Mouse (Mus musculus): ENCODE data around the gene Gm42417. TPM values are rescaled to one million over a fixed set of nuclear protein-coding genes. Genes with fewer than 3 reads are reported as not detected.

Gene Gm42417
- polyA plus RNA-seq, 2 experiments from 2014 or later = 0.73 TPM; not detected in 1

DNA sequence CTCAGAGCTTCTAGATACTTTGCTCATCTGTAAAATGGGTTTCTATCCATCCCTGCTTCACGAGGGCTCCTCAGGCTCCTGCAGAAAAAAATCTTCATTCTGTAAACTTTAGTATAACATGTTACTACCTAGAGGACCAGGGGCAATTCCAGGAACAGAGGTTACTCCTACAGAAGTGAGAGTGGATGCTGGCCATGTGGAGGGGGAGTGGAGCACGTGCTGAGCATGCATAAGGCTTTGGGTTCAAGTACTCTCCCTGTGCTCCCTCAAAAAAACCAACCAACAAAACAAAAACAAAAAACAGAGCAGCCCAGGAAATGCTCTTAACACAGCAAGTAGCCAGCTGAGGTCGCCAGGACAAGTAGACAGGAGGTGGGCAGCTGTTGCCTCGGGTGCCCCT is 24.4 kb upstream of the Gm42417 start:
- no peak for ATAC-seq

DNA sequence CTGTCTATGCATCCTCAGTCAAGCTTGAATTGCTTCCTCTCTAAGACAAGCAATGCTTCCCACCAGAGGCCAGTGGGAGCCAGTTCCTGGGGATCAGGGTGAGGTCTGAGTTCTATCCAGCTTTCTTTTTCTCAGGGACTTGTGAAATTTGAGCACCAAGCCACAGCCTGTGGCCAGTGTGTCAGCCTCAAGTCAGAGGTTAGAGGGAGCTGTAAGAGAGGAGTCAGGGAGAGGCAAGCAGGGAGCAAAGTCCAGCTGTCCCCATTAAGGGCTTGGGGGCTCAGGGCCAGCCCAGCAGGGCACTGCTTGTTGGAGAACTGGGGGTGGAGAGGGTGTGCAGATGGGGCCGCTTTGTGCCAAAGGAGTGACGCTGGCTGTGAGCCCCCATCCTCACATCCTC is 24.0 kb upstream of the Gm42417 start:
- ATAC-seq = no peak

DNA sequence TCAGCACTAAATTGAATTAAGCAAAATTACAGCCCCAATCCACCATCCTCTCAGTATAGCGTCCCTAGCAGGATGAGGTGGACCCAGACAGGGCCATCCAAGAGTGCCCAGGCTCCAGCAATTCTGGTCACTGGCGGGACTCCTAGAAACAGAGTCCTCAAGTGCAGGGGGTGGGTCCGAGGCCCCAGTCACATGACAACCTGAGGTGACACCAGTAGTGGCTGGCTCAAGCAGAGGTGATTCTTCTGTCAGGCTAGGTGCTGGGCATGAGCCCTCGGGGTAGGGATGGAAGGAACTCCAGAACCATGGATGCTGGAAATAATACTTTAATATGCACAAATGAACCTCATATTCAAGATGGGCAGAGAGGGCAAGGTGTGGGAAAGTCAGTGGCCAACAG is 23.2 kb upstream of the Gm42417 start:
- no peak for ATAC-seq

DNA sequence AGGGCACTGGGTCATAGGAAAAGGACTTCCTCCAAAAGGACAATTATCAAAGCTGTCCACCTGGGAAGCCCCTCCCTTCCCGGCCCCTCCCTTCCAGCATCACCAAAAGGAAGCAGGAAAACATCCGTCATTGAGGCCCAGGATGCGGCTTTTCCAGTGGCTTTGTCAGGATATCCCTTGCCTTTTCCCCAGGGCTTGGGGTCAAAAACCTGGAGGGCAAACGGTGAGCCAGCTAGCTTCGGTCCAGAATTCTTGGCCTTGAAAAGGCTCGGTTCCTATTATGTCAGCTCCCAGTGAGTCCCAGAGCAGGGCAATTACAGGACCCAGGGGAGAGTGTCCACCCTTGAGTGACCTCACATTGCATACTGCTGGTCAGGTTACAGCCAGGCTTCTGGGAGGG is 21.7 kb upstream of the Gm42417 start:
- no peak for ATAC-seq

DNA sequence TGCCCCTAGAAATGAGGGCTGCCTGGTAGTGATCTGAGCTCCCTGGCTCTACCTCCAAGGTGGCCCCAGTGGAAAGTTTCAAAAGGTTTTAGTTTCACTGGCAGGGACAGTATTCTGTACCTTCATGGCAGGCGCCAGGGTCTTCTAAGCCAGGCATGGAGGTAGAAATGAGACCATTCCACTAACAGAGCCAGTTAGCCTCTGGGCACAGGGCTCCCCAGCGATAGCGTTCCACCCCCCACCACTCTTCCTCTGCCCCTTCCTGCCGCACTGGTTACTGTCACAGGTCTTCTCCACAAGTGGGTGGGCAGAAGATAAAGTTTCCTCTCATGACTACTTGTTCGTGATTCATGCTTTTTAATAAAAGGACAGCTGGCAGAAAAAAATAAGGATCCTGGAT is 20.7 kb upstream of the Gm42417 start:
- no peak for ATAC-seq

DNA sequence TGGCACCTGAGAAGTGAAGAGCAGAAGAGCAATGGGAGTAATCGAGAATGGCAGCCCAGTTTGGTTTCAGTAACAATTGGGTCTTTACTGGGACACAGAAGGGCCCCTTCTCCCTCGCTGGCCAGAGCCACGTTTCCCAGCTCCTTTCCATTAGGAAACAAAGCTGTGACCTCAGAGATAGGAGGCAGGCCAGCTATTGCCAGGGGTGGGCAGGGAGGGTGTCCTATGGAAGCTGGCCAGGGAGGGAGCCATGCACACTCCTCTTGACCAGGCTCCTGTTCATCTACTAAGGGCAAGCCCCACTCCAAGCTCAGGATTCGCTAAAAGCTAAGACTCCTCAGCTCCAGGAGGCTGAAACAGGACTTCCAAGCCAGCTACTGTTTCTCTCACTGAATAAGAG is 20.0 kb upstream of the Gm42417 start:
- no peak for ATAC-seq

DNA sequence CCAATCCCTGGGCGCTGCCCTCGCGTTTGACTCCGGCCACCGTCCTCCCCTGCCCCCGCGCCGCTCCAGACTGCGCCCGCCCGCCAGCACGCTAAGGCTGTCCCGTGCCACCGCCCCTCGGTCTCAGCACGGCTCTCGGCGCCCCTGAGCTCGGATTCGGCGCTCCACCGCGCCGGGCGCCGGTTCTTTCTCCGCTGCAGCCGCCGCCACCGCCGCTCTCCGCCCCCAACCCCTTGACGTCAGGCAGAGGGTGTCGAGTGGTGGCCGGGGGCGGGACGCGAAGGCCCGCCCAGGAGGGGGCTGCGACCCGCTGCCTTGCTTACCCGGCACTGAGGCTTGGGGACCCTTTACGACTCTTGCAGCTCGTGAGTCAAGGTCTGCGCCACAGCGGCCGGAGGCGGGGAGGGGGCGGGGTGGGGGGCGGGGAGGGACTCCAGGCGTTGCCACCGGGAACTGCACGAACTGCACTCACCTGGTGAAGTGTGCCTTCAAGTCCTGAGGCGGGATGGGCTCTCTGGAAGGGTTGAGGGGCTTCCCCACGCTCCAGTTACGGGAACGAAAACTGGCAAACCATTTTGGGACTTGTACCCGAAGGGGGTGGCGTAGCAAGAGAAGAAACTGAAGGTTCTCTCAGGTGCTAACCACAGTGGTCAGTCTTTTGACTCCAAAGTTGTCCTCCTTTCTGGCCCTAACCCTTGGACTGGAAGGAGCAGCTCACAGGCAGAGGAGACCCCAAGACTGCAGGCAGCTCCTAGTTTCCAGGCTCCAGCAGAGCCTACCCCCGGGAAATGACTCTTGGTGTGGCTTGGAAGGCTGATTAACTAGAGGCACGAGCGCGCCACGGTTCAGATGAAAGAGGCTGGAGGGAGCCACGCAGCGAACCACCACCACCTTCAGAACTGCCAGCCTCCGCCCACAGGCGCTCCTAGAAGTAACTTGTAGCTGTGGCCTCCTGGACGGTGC is 19.1 kb upstream of the Gm42417 start, which contains the start of gene Sema4c:
TSS of gene Sema4c (minus strand) at position 319 of the 963 bp plus-strand sequence.
- peak; percentile 44 for ATAC-seq

DNA sequence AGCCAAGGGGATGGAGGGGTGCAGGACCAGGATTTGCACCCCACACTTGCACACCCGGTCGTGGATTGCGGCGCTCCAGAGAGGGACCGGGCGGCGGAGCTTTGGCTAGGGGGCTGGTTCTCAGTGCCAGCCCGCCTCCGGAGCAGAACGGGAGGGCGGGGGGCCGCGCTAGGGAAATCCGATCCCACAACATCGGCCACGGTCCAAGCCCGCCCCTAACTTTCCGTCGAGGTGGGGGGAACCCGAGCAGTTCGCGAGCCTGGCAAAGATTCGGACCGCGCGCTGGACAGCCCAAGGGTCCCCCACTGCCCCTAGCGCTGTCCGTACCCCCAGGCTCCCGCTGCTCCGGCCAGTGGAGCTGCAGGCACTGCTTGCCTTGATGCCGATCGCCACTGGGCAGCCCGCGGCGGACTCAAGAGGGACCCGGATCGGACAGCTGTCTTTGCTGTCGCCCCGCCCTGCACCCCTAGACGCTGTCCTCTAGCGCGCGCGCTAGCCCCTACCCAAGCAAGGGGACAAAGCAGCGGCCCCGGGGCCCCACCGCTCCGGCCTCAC is 18.3 kb upstream of the Gm42417 start:
- no peak for ATAC-seq

DNA sequence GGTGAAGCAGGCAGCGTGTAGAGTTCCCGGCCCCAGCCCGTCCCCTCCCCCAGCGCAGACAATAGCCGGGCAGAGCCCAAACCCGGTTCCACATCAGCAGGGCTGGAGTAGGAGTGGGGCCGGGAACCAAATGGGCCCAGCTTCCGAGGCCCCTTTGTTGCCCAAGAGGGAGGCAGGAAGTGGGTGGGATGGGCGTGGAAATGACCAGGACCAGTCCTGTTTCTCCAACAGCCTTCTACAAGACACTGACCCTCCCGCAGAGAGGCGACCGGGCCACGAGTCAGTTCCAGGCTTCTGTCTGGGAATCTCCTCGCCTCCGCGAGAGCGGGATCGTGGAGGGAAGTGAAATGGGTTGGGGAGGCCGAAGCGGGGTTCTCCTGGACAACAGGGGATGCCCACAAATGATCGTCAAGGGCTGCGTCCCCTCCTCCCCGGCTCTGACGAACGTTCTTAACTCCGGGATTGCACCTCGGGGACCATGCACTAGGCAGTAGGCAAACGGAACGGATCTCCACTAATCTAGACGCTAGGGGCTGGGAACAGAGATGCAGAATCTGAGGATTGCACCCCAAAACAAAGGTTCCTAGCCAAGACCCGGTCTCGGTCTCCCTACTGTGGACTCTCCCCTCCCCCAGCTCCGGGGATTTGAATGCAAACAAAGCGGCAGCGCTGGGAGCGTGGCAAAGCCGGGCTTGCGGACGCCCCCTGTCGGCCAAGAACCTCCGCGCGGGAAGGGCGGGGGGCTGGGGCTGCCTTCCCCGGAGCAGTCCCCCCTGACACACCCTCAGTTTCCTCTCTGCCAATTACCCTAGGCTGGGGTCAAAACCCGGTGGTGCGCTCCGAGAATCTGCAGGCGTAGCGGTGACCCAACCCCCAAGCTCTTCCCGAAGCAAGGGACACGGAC is 17.6 kb upstream of the Gm42417 start:
- peak; percentile 45 for ATAC-seq

DNA sequence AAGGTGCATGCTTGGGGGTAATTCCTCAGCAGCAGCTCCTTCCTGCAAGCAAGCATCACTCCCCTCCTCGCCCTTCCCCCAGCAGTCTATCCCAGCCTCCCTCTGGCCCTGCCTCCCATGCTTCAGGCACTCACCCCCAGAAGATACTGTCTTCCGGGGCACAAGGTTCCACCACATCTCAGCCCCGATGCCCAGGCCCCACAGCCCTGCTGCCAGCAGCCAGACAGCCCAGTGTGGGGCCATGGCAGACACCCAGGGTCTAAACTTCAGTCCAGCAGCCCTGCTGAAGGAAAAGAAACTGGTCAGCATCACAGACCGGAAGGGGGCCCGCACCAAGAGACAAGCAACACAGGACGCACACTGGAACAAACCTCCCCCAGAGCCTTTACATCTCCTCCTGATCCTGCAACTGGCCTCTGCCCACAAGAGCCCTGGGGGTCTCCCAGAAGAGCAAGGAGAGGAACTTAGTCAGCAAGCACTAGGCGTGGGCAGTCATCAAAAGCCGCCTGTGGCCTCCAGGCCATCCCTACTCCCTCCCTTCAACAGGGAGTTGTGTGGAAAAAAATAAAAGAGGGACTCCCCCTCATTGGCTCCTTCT is 16.7 kb upstream of the Gm42417 start:
- ATAC-seq = no peak

DNA sequence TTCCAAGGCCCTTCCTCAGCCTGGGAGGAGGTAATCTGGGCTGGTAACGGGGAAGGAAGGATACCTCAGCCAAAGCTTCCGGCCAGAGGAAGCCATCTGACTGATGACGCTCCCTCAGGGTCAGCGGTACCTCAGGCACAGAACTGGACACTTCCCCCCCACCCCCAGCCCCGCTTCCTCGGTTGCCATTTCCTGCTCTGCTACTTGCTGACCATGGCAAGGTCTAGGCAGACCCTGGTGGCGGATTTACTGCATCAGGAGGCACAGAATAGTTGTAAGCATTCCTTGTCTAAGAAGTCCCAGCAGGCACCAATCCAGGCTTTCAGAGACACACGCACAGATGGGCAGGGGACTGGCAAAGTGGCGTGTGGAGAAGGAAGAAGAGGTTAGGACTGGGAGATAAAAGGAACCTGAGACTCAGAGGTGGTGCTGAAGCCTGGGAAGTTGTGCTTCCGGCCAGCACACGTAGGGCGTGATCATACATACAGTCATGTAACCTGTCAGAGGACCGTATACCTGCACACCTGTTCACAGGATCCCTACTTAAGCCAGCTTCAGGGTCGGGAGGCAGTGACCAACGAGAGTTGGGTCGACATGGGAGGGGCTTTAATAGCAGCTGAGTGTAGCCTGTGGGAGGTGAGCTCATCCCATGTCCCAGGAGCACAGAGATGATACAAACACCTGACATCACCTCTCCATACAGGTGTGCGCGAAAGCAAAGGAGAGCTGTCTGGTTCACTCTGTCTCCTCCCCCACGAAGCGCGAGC is 15.6 kb upstream of the Gm42417 start:
- ATAC-seq = no peak

DNA sequence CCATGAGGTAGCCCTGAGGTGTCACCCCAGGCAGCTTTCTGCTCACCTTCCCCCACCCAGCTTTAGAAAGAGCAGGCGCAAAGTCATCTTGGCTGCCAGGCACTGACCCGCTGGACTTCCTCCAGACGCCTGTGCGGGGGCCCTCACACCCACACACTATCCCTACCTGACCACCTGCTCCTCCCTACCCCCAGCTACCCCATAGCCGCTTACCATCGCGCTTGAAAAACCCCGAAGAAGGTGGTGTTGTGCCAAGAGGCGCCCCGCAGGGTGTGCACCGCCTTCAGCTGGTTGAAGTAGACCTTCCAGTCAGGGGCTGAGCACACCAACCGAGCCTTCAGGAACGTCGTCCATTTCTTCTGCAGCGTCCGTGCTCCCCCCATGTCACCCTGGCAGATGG is 13.3 kb upstream of the Gm42417 start:
- ATAC-seq = no peak

DNA sequence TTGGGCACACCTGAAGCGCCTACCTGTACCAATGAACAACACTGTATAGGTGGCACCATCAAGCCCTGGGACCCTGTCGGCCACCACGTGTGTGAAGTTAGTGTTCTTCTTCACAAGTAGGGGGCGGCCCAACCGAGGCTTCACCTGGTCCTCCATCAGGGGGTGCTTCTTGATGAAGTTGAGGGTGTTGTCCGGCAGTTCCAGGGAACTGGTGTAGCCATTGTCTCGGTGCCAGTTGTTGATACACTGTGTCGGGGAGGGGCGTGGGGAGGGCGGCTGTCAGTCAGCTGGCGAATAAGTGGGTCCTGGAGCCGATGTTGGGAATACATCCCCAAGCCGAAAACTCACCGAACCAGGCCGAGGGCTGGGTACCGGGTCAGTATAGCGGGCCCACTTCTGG is 12.7 kb upstream of the Gm42417 start:
- ATAC-seq = no peak

DNA sequence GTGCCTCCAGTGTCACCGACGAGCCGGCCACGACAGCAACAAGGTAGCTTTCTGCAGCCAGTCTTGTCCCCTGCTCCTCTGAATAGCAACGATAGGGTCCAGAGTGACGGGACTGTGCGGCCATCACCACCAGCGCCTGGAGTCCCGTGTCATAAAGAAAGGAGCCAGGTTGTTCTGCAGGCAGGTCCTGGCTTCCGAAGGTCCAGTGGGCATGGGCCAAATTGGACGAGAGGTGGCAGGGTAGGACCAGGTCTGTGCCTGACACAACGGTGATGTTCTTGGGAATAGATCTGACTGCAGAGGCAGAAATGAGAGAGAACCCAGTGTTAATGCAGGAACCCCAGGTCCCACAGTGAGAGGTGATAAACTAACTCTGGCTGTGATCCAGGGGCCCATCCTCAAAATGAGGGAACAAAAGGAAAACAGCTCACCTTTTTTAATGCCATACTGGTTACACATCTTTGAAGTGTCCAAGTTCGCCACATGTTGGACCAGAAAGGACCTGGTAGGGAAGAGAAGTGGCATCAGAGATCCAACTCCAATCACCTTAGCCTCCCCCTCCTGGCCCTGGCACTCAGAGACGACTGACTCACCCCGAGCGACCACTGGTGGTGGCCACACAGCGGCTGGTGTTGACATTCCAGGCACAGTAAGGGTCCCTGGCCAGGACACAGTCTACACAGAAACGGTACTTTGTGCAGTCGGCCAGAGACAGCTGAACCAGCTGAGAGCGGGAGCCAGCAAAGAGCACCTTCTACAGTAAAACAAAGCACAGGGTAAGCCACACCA is 11.0 kb upstream of the Gm42417 start:
- ATAC-seq = no peak

DNA sequence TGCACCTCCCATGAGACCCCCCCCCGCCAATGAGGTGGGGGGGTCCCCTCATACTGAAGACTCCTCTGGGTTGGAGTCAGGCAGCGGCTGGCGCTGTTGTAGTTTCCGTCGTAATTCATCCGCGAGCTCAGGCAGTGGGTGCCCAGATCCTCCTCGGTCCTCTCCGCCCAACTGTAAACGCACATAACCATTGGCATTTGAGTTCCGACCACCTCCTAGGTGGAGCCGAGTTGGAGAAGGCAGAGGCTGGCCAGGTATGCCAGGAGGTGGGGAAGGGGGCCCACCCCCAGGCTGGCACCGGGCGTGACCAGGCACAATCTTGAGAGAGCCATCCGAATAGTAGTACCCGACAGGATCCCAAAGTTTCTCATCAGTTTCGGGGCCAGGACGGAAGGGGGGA is 10.3 kb upstream of the Gm42417 start:
- no peak for ATAC-seq

DNA sequence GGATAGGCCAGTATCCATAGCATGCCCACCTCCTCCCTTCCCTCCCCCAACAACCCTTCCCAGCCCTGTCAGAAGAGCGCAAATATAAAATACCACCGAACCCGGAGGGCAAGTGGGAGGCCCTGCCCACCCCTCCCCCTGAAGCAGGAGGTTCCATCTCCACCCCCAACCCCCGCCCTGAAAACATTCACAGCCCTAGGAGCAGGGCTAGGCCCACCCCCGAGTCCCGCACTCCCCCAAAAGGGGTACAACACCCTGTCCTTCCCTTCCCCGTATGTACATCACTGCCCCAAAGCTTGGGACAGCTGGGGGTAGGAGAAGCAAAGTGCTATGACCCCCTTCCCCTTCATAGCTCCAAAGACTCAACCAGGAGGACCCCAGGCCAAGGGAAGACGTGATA is 9.5 kb upstream of the Gm42417 start:
- no peak for ATAC-seq

DNA sequence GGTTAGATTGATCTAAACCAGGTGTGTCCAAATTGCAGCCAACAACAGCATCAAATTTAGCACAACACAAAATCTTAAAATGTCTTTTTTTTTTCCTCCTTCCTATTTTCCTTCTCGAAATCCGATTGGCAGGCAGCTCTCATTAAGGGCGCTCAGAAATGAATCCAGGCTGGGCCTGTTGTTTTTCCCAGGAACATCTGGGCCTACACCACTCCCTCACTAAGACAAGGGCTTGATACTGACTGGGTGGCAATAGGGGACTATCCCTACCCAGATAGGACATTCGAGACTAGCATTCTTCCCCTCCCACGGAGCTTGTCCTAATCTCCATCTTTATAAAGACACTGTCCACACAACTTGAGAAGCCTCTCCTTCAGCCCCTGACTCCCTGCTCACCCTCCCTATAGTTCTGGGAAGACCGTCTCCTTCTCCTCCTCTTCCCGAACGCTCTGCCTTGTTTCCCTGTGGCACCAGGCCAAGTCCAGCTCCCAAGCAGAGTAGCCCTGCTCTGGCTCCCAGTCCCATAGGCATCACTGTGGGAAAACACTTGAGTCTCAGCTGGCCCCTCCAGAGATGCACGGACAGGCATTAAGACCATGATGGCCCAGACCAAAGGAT is 8.9 kb upstream of the Gm42417 start:
- ATAC-seq = no peak

DNA sequence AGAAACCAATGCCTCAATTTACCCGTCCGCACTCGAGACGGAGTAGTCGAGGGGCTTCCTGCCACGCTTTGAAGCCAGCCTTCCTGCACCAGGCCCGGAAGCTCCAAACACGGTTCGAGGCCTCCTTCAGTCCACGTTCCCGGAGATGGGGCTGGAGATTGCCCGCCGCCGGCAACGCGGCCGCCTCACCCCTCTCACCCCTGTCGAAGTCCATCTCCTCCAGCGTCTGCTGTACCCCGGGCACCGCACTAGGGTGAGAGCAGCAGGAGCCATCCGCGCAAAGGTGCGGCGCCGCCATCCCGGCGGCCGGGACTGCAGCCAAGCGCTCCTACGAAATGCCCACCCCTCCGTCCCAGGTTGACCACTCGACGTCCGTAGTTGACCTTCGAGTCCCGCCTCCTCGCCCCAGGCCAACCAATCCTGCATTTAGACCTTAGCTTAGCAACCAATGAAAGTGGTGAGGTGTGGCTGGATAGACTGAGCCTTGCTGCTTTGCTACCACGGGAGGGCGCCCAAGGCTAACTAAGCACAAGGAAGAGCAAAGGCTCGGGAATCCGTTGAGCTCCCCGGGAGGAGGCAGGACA is 7.8 kb upstream of the Gm42417 start, which contains the start of gene Ankrd39:
TSS of gene Ankrd39 (minus strand) at position 558 of the 584 bp plus-strand sequence.
- ATAC-seq = peak; percentile 96

DNA sequence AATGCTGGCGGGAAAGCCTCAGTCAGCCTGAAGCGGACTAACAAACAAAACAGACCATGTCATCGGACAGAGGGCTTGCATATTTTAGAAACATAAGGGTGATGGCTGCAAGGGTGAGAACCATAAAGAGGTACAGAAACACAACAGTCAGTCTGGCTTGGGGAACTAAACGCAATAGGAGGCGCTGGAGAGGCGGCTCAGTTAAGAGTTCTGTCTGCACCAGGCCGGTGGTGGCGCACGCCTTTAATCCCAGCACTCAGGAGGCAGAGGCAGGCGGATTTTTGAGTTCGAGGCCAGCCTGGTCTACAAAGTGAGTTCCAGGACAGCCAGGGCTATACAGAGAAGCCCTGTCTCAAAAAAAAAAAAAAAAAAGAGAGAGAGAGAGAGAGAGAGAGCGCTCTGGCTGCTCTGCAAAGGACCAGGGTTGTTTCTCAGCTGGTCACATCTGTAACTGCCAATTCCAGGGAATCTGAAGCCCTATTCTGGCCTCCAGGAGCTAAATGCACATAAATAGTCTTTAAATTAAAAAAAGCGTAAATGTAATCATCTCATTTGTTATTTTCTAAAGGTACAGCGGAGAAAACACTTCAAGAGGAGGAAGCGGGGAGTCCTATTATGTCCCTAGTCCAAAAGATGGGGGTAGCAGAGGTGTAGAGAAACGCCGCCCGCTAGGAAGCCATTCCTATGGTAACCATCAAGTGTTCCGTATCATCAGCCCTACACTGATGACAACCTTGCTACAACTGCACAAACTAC is 6.8 kb upstream of the Gm42417 start:
- ATAC-seq = no peak
